Mouse (Mus musculus): ENCODE results near the gene Lag3.

Gene Lag3

DNA sequence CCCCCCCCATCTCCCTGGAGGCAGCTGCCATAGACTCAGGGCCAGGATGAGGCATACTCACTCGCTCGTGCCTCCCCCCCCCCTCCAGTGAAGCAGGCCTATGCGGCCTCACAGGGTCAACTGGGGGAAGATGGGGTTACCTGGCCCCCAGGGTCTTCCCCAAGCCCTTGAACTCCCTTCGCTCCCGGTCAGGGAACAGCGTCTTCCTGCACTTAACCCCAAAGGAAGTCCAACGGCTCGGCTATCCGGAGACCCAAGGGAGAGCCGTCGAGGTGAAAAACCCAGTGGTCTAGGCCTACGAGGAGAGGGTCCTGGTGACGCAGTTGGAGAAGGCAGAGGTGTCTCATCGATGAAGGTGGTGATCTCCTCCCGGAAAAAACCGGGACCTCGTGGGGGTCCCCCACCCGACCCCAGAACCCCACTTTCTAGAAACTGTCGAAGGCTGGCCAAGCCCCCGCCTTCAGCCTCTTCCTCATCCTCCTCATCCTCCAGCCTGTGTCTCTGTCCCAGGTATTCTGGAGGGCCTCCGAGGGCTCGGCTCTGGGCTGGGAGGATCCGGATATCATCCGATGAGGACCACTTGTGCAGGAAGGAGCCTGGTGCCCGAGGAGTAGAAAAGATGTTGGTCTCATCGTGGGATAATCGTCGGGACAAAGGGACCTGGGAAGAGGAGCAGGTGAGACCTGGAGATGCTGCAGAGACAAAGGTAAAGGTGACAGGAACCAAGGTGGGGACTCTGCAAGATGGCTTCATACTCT, 52.8 kb downstream of the Lag3 start:
- no peak for DNase-seq (ENCODE audit: low spot score)

DNA sequence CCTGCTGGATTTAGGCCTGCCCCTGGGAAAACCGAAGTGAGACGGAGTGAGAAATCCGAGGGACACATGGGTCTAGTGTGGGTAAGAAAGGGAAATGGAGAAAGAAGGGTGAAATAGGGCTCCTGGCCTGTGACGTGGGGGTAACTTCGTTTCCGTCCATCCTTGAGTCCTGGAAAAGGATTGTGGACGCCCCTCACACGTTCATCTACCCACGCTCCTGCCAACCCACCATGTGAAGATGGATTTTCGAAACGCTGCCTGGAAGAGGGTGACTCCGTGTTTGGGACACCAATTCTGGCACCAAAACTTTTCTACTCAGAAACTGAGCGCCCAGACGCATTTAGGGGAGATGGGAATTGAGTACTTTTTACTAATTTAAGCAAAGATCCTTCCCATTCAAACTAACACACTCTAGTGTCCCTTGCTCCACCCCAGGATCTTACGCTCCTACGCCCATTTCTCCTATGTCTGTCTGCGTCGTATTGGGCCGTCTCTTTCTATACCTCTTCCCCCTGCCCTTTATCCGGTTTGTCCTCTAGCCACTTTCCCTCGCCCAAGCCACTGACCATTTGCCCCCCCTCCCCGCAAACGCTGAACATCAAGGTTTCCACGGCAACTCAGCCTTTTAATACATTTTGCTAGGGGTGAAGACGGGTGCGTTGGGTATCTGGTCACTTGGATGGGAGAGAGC, 53.5 kb downstream of the Lag3 start:
- no peak for DNase-seq (ENCODE audit: low spot score)

DNA sequence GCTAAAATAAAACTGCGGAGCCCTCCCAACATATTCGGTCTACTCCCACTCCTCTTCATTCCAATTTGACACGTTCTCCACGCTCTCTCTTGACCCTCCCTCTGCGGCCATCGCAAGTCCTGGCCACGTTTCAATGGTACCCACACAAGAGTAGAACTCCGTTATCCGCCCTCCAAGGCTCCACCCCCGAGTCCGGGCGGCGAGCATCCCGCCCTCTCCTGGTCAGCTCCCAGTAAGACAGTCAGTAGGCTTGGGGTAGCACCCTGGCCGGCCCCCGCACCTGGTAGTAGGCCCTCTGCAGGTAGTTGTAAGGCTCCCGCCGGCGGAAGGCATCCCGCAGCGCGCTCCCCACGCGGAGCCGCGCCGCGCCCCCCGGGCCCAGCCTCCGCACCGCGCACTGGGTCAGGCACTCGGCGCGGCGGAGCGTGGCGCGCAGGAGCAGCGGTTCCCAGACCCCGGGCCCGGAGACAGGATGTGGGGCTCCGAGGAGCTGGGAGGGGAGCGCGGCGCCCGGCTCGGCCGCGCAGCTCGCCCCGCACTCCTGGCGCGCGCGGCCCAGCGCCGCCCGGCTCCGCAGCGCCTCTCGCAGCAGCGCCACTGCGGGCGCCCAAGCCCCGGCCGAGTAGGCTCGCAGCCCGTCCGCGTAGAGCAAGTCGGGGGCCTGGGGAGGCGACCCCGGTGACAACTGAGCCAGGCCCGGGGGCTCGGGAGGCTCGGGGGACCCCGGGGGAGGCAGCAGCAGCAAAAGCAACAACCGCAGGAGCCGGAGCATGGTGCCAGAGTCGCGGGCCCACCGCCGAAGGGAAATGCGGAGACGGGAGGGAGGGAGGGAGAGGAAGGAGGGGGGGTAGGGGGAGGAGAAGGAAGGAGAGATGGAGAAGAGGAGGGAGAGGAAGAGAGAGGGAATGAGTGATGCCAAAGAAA, 54.3 kb downstream of the Lag3 start, which contains the start of gene P3h3:
P3h3 (minus strand) TSS at position 837 of the 924 bp plus-strand sequence.
- peak; percentile 85 for DNase-seq (ENCODE audit: low spot score)

DNA sequence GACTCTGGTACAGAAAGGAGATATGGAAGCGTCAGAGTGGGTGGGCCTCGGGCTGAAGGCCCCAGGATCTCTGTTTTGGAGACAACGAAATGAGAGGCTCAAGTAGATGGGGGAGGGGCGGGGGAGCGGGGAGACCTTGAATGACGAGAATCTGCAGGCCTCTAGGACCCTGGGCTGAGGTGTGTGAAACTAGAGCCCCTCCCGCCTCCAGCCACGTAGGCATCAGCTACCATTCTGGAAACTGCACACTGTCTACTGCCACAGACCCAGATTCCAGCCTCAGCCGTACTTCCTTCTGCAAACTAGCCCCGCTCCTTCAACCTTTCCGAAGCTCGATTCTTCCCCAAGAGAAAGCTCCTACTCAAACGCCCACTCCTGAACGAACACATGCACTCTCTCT, 55.2 kb downstream of the Lag3 start:
- peak; percentile 55 for DNase-seq (ENCODE audit: low spot score)

DNA sequence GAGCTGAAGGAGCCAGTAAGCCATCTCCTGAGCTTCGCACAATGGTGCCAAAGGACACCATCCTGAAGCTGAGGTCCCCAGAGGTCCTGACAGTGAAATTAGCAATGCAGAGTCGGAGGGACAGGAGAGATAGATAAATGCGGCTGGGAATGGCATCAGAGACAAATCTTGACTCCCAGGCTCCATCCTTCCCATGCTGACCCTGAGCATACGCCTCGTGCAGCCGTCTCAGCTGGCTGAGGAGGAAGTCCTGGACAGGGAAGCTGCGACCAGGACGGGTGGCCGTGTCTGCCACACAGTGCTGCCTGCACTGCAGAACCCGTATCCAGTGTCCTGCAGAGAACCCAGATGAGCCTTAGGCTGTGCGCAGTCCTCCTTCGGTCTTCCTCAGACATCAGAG, 56.9 kb downstream of the Lag3 start:
- DNase-seq (ENCODE audit: low spot score) = no peak
